Mouse (Mus musculus): ENCODE measurements around the gene Csf2. TPM values are rescaled to one million over a fixed set of nuclear protein-coding genes. Genes with fewer than 3 reads are reported as not detected.

Gene Csf2
- total RNA-seq, 2 experiments from 2014 or later: not detected

- ATAC-seq (replicated peaks; ENCODE audit: low FRiP score, low TSS enrichment, poor library complexity, severe bottlenecking): no peak
Measured at GRCm38 (mm10) chr11:54244465-54244864, 5.0 kb downstream of the Csf2 start.

GRCm38 (mm10) chr11:54242494-54242893, 7.0 kb downstream of the Csf2 start:
- ATAC-seq (replicated peaks; ENCODE audit: low FRiP score, low TSS enrichment, poor library complexity, severe bottlenecking): no peak

GRCm38 (mm10) chr11:54236939-54237338, 12.5 kb downstream of the Csf2 start:
- ATAC-seq (replicated peaks; ENCODE audit: low FRiP score, low TSS enrichment, poor library complexity, severe bottlenecking): no peak

- ATAC-seq (replicated peaks; ENCODE audit: low FRiP score, low TSS enrichment, poor library complexity, severe bottlenecking): no peak
Measured at GRCm38 (mm10) chr11:54227478-54227877, 22.0 kb downstream of the Csf2 start.

GRCm38 (mm10) chr11:54224475-54224986, 24.9 kb downstream of the Csf2 start:
- no peak for ATAC-seq (replicated peaks; ENCODE audit: low FRiP score, low TSS enrichment, poor library complexity, severe bottlenecking)

GRCm38 (mm10) chr11:54223637-54224474, 25.6 kb downstream of the Csf2 start:
- no peak for ATAC-seq (replicated peaks; ENCODE audit: low FRiP score, low TSS enrichment, poor library complexity, severe bottlenecking)

- no peak for ATAC-seq (replicated peaks; ENCODE audit: low FRiP score, low TSS enrichment, poor library complexity, severe bottlenecking)
Measured at GRCm38 (mm10) chr11:54219903-54220740, 29.3 kb downstream of the Csf2 start.

GRCm38 (mm10) chr11:54219191-54219590, 30.3 kb downstream of the Csf2 start:
- no peak for ATAC-seq (replicated peaks; ENCODE audit: low FRiP score, low TSS enrichment, poor library complexity, severe bottlenecking)

- no peak for ATAC-seq (replicated peaks; ENCODE audit: low FRiP score, low TSS enrichment, poor library complexity, severe bottlenecking)
Measured at GRCm38 (mm10) chr11:54217384-54217783, 32.1 kb downstream of the Csf2 start.

GRCm38 (mm10) chr11:54216091-54216490, 33.4 kb downstream of the Csf2 start:
- no peak for ATAC-seq (replicated peaks; ENCODE audit: low FRiP score, low TSS enrichment, poor library complexity, severe bottlenecking)

GRCm38 (mm10) chr11:54214499-54215443, 34.7 kb downstream of the Csf2 start:
- ATAC-seq (replicated peaks; ENCODE audit: low FRiP score, low TSS enrichment, poor library complexity, severe bottlenecking): no peak

GRCm38 (mm10) chr11:54213631-54214030, 35.8 kb downstream of the Csf2 start:
- no peak for ATAC-seq (replicated peaks; ENCODE audit: low FRiP score, low TSS enrichment, poor library complexity, severe bottlenecking)

GRCm38 (mm10) chr11:54206993-54207392, 42.5 kb downstream of the Csf2 start:
- ATAC-seq (replicated peaks; ENCODE audit: low FRiP score, low TSS enrichment, poor library complexity, severe bottlenecking): no peak

- no peak for ATAC-seq (replicated peaks; ENCODE audit: low FRiP score, low TSS enrichment, poor library complexity, severe bottlenecking)
Measured at GRCm38 (mm10) chr11:54205366-54205765, 44.1 kb downstream of the Csf2 start.

- no peak for ATAC-seq (replicated peaks; ENCODE audit: low FRiP score, low TSS enrichment, poor library complexity, severe bottlenecking)
Measured at GRCm38 (mm10) chr11:54204781-54205180, 44.7 kb downstream of the Csf2 start.

GRCm38 (mm10) chr11:54203162-54203561, 46.3 kb downstream of the Csf2 start:
- no peak for ATAC-seq (replicated peaks; ENCODE audit: low FRiP score, low TSS enrichment, poor library complexity, severe bottlenecking)

- no peak for ATAC-seq (replicated peaks; ENCODE audit: low FRiP score, low TSS enrichment, poor library complexity, severe bottlenecking)
Measured at GRCm38 (mm10) chr11:54201881-54202685, 47.4 kb downstream of the Csf2 start.

GRCm38 (mm10) chr11:54201287-54201773, 48.1 kb downstream of the Csf2 start:
- peak; percentile 86 for ATAC-seq (replicated peaks; ENCODE audit: low FRiP score, low TSS enrichment, poor library complexity, severe bottlenecking)
